Mouse (Mus musculus): ENCODE data around the gene Pmis2. TPM values are rescaled to one million over a fixed set of nuclear protein-coding genes. Genes with fewer than 3 reads are reported as not detected.

Pmis2 gene
- polyA plus RNA-seq (2015; fragmentation: Nextera tagmentation; extraction: Ambion mirVana): not detected in 2 replicates

DNA sequence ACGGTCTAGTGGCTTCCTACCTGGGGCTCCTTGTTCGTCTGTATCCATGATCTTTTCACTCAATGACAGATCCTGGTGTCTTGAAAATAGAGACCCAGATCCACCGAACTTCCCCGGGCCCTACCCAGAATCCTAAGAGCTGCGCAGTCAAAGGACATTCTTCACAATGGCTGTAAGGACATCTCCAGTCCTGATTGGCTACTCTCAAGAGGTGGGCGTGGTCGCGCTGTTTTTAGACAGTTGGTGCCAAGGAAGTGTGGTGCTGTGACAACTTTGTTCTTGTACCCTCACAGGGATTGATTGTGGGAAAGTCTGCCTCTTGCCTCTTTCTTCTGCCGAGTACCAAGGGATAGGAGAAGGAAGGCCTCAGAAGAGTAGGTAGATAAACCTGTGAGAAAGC, at the start of gene Pmis2:
Pmis2 (minus strand) TSS at position 126 of the 400 bp plus-strand sequence.
- Histone ChIP-seq H3K4me1 (ENCODE audit: control insufficient read depth, insufficient read depth, low read length) (no peaks in the 10 kb centered on the region), H3K36me3 (ENCODE audit: control insufficient read depth, insufficient read depth, low read length) (no peaks in the 10 kb centered on the region), H3K4me3 (replicated peaks; ENCODE audit: low read length) (no peak within 1 kb of the TSS), H3K4me2 (ENCODE audit: low read depth, low read length) (no peak within 1 kb of the TSS), H3K9ac (ENCODE audit: low read length) (no peak within 1 kb of the TSS), H3K27me3 (ENCODE audit: control insufficient read depth, insufficient read depth, low read length) (no peaks in the 10 kb centered on the region), H3K9me3 (replicated peaks; ENCODE audit: control insufficient read depth, low read length) (no peaks in the 10 kb centered on the region), H3K27ac (ENCODE audit: low read length) (no peak within 1 kb of the TSS)
- WGBS: 69% methylated on average over 9 of the region's 9 CpGs
- ATAC-seq (ENCODE audit: insufficient read depth, low FRiP score): no peak

DNA sequence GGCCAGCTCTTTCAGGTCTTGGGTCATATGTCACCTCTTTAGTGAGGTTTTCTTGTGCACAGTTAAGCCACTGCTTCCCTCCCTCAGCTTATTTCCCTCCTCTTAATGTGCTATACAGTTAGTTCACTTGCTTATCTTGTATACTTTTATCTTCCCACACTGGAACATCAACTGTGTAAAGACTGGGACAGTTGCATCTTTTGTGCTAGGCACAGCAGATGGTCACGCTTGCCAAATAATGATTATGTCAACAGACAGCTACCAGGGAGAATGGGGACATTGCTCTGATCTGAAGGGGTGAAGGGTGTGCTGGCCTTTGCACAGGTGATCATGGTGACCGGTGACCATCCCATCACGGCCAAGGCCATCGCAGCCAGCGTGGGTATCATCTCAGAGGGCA, 48.3 kb upstream of the Pmis2 start:
- H3K27me3 ChIP-seq (ENCODE audit: control insufficient read depth, insufficient read depth, low read length): peaks cover 14% of the 10 kb centered on the region
- WGBS: 90% methylated on average over 5 of the region's 5 CpGs
- H3K36me3 ChIP-seq (ENCODE audit: control insufficient read depth, insufficient read depth, low read length): no peaks in the 10 kb centered on the region
- H3K4me1 ChIP-seq (ENCODE audit: control insufficient read depth, insufficient read depth, low read length): peaks cover 14% of the 10 kb centered on the region
- H3K27ac ChIP-seq (ENCODE audit: low read length): no peak overlapping the region
- H3K9ac ChIP-seq (ENCODE audit: low read length): no peak overlapping the region
- no peak overlapping the region for H3K4me3 ChIP-seq (replicated peaks; ENCODE audit: low read length)
- no peak overlapping the region for H3K4me2 ChIP-seq (ENCODE audit: low read depth, low read length)
- H3K9me3 ChIP-seq (replicated peaks; ENCODE audit: control insufficient read depth, low read length): no peaks in the 10 kb centered on the region
- no peak for ATAC-seq (ENCODE audit: insufficient read depth, low FRiP score)

DNA sequence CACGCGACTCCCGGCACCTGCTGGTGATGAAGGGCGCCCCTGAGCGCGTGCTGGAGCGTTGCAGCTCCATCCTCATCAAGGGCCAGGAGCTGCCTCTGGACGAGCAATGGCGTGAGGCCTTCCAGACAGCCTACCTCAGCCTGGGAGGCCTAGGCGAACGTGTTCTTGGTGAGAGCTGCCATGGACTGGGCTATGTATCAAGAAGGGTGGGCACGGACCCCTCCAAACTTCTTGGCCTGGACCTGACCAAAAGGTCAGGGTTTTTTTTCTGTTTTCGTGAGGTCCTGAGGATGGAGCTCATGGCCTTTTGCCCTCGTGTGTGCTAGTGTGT, 46.3 kb upstream of the Pmis2 start:
- H3K4me2 ChIP-seq (ENCODE audit: low read depth, low read length): peak overlapping the region; percentile 72

GRCm38 (mm10) chr7:30717006-30717715, 45.8 kb upstream of the Pmis2 start:
- H3K4me2 ChIP-seq (ENCODE audit: low read depth, low read length): peak overlapping the region; percentile 72
- no peaks in the 10 kb centered on the region for H3K9me3 ChIP-seq (replicated peaks; ENCODE audit: control insufficient read depth, low read length)
- no peak overlapping the region for H3K27ac ChIP-seq (ENCODE audit: low read length)
- peaks cover 14% of the 10 kb centered on the region for H3K4me1 ChIP-seq (ENCODE audit: control insufficient read depth, insufficient read depth, low read length)
- peaks cover 14% of the 10 kb centered on the region for H3K27me3 ChIP-seq (ENCODE audit: control insufficient read depth, insufficient read depth, low read length)
- WGBS: 1% methylated on average over 43 of the region's 43 CpGs
- peak overlapping the region; percentile 46 for H3K4me3 ChIP-seq (replicated peaks; ENCODE audit: low read length)
- no peaks in the 10 kb centered on the region for H3K36me3 ChIP-seq (ENCODE audit: control insufficient read depth, insufficient read depth, low read length)
- peak overlapping the region; percentile 55 for H3K9ac ChIP-seq (ENCODE audit: low read length)
- ATAC-seq (ENCODE audit: insufficient read depth, low FRiP score): peak; percentile 97

More for the DNA sequence above, 46.3 kb upstream of the Pmis2 start:
- Histone ChIP-seq H3K4me1 (ENCODE audit: control insufficient read depth, insufficient read depth, low read length) (peaks cover 14% of the 10 kb centered on the region), H3K4me3 (replicated peaks; ENCODE audit: low read length) (peak overlapping the region; percentile 46), H3K9ac (ENCODE audit: low read length) (peak overlapping the region; percentile 55), H3K9me3 (replicated peaks; ENCODE audit: control insufficient read depth, low read length) (no peaks in the 10 kb centered on the region), H3K36me3 (ENCODE audit: control insufficient read depth, insufficient read depth, low read length) (no peaks in the 10 kb centered on the region), H3K27ac (ENCODE audit: low read length) (no peak overlapping the region), H3K27me3 (ENCODE audit: control insufficient read depth, insufficient read depth, low read length) (peaks cover 14% of the 10 kb centered on the region)
- WGBS: 13% methylated on average over 14 of the region's 14 CpGs
- no peak for ATAC-seq (ENCODE audit: insufficient read depth, low FRiP score)

- peaks cover 11% of the 10 kb centered on the region for H3K27me3 ChIP-seq (ENCODE audit: control insufficient read depth, insufficient read depth, low read length)
- WGBS: 70% methylated on average over 3 of the region's 3 CpGs
- peaks cover 3% of the 10 kb centered on the region for H3K4me1 ChIP-seq (ENCODE audit: control insufficient read depth, insufficient read depth, low read length)
- no peaks in the 10 kb centered on the region for H3K36me3 ChIP-seq (ENCODE audit: control insufficient read depth, insufficient read depth, low read length)
- ATAC-seq (ENCODE audit: insufficient read depth, low FRiP score): no peak
- H3K4me2 ChIP-seq (ENCODE audit: low read depth, low read length): no peak within 1 kb of the TSS
- no peak within 1 kb of the TSS for H3K27ac ChIP-seq (ENCODE audit: low read length)
- H3K4me3 ChIP-seq (replicated peaks; ENCODE audit: low read length): no peak within 1 kb of the TSS
- no peak within 1 kb of the TSS for H3K9ac ChIP-seq (ENCODE audit: low read length)
- H3K9me3 ChIP-seq (replicated peaks; ENCODE audit: control insufficient read depth, low read length): no peaks in the 10 kb centered on the region
Measured at GRCm38 (mm10) chr7:30711942-30712341, 40.5 kb upstream of the Pmis2 start, which contains the start of gene Atp4a. TSS of gene Atp4a (plus strand) at chr7:30712209.

GRCm38 (mm10) chr7:30707441-30707840, 36.0 kb upstream of the Pmis2 start:
- H3K36me3 ChIP-seq (ENCODE audit: control insufficient read depth, insufficient read depth, low read length): no peaks in the 10 kb centered on the region
- no peak for ATAC-seq (ENCODE audit: insufficient read depth, low FRiP score)
- H3K4me2 ChIP-seq (ENCODE audit: low read depth, low read length): no peak overlapping the region
- H3K4me3 ChIP-seq (replicated peaks; ENCODE audit: low read length): no peak overlapping the region
- no peaks in the 10 kb centered on the region for H3K4me1 ChIP-seq (ENCODE audit: control insufficient read depth, insufficient read depth, low read length)
- H3K9ac ChIP-seq (ENCODE audit: low read length): no peak overlapping the region
- H3K27ac ChIP-seq (ENCODE audit: low read length): no peak overlapping the region; the same call in 1 of the 2 replicates
- no peaks in the 10 kb centered on the region for H3K9me3 ChIP-seq (replicated peaks; ENCODE audit: control insufficient read depth, low read length)
- whole genome bisulfite sequencing: 57% methylated on average over 1 of the region's 1 CpGs
- no peaks in the 10 kb centered on the region for H3K27me3 ChIP-seq (ENCODE audit: control insufficient read depth, insufficient read depth, low read length)

DNA sequence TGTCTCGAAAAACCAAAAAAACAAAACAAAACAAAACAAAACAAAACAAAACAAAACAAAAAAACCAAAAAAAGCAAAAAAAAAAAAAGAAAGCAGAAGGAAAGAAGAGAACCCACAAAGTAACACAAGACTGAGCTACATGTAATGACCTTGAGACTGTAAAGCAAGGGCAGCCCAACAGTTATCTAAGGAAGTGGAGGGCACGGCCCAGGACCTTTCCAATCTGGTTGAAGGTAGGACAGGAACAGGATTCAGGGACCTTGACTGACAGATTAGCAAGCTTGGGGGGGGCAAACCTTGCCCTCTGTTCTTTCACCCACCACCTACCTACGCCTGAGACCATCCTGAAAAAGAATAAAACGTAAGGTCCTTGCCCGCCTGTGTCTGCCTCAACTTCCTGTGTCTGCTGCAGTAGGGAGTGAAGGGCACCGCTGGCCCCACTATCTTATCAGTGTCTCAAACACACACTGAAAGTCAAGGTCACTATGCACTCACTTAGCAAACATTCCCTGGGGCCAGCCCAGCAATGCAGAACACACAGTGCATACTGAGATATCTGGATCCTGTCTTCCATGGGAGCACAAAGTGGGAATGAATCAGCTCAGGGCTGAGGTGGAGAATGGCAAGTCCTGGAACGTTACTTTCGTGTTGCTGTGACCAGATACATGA, 34.9 kb upstream of the Pmis2 start:
- Histone ChIP-seq H3K27ac (ENCODE audit: low read length) (peak overlapping the region; percentile 73), H3K36me3 (ENCODE audit: control insufficient read depth, insufficient read depth, low read length) (no peaks in the 10 kb centered on the region), H3K4me2 (ENCODE audit: low read depth, low read length) (peak overlapping the region; percentile 10; the same call in 1 of the 2 replicates), H3K9ac (ENCODE audit: low read length) (no peak overlapping the region; the same call in 1 of the 2 replicates), H3K9me3 (replicated peaks; ENCODE audit: control insufficient read depth, low read length) (no peaks in the 10 kb centered on the region), H3K4me1 (ENCODE audit: control insufficient read depth, insufficient read depth, low read length) (no peaks in the 10 kb centered on the region), H3K4me3 (replicated peaks; ENCODE audit: low read length) (no peak overlapping the region), H3K27me3 (ENCODE audit: control insufficient read depth, insufficient read depth, low read length) (no peaks in the 10 kb centered on the region)
- 50% methylated on average over 8 of the region's 8 CpGs for WGBS
- ATAC-seq (ENCODE audit: insufficient read depth, low FRiP score): peak; percentile 89

- Histone ChIP-seq H3K9ac (ENCODE audit: low read length) (no peak within 1 kb of the TSS), H3K9me3 (replicated peaks; ENCODE audit: control insufficient read depth, low read length) (no peaks in the 10 kb centered on the region), H3K4me1 (ENCODE audit: control insufficient read depth, insufficient read depth, low read length) (no peaks in the 10 kb centered on the region), H3K36me3 (ENCODE audit: control insufficient read depth, insufficient read depth, low read length) (no peaks in the 10 kb centered on the region), H3K27ac (ENCODE audit: low read length) (0 out of 2 replicates have a peak within 1 kb of the TSS, but pooled peaks have one; percentile 27), H3K4me2 (ENCODE audit: low read depth, low read length) (no peak within 1 kb of the TSS), H3K4me3 (replicated peaks; ENCODE audit: low read length) (no peak within 1 kb of the TSS), H3K27me3 (ENCODE audit: control insufficient read depth, insufficient read depth, low read length) (no peaks in the 10 kb centered on the region)
- ATAC-seq (ENCODE audit: insufficient read depth, low FRiP score): peak; percentile 66
- 35% methylated on average over 9 of the region's 9 CpGs for WGBS
Measured at GRCm38 (mm10) chr7:30698589-30698988, 27.2 kb upstream of the Pmis2 start, which contains the start of gene 2200002J24Rik. TSS of gene 2200002J24Rik (plus strand) at chr7:30698926.

- Histone ChIP-seq H3K9ac (ENCODE audit: low read length) (no peak overlapping the region), H3K4me3 (replicated peaks; ENCODE audit: low read length) (no peak overlapping the region), H3K9me3 (replicated peaks; ENCODE audit: control insufficient read depth, low read length) (no peaks in the 10 kb centered on the region), H3K4me2 (ENCODE audit: low read depth, low read length) (no peak overlapping the region), H3K27ac (ENCODE audit: low read length) (0 out of 2 replicates have a peak overlapping the region, but pooled peaks have one; percentile 27), H3K4me1 (ENCODE audit: control insufficient read depth, insufficient read depth, low read length) (no peaks in the 10 kb centered on the region), H3K36me3 (ENCODE audit: control insufficient read depth, insufficient read depth, low read length) (no peaks in the 10 kb centered on the region), H3K27me3 (ENCODE audit: control insufficient read depth, insufficient read depth, low read length) (no peaks in the 10 kb centered on the region)
- ATAC-seq (ENCODE audit: insufficient read depth, low FRiP score): no peak
- 58% methylated on average over 5 of the region's 5 CpGs for WGBS
Measured at GRCm38 (mm10) chr7:30698101-30698500, 26.7 kb upstream of the Pmis2 start.
